Mouse (Mus musculus): Measurements from ENCODE around the gene Traf3ip2. TPM values are rescaled to one million over a fixed set of nuclear protein-coding genes. Genes with fewer than 3 reads are reported as not detected.

Gene Traf3ip2
- polyA plus RNA-seq, 1 experiment from 2014 or later, result 6.7 TPM

DNA sequence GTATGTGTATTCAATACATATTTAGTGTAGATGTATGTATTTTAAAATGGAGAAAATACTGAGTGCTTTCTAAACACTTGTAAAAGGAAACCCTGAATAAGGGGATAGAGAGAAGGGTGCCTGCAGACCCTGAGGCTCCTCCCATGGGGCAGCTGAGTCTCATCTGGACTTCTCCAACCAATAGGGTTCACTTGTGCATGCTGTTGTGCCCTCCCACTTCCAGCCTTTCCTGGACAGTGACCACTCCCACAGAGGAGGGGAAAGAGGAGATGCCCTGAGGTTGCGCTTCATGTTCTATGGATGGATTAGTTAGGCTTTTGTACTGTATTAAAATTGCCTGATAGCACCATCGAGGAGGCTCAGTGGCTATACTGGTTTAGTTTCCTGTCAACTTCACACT is 30.3 kb upstream of the Traf3ip2 start:
- Histone ChIP-seq H3K27ac (ENCODE audit: low read depth, low read length) (no peak overlapping the region), H3K27me3 (replicated peaks; ENCODE audit: control insufficient read depth, insufficient read depth, low read length) (no peaks in the 10 kb centered on the region), H3K4me3 (ENCODE audit: low read length) (no peak overlapping the region), H3K9me3 (ENCODE audit: control insufficient read depth, low read length) (no peaks in the 10 kb centered on the region), H3K4me1 (ENCODE audit: control insufficient read depth, insufficient read depth, low read depth, low read length) (peaks cover 7% of the 10 kb centered on the region), H3K36me3 (ENCODE audit: control insufficient read depth, insufficient read depth, low read length) (no peaks in the 10 kb centered on the region), H3K4me2 (ENCODE audit: low read length) (no peak overlapping the region), H3K9ac (ENCODE audit: low read depth, low read length) (no peak overlapping the region)
- 73% methylated on average over 2 of the region's 2 CpGs for WGBS
- no peak for ATAC-seq

DNA sequence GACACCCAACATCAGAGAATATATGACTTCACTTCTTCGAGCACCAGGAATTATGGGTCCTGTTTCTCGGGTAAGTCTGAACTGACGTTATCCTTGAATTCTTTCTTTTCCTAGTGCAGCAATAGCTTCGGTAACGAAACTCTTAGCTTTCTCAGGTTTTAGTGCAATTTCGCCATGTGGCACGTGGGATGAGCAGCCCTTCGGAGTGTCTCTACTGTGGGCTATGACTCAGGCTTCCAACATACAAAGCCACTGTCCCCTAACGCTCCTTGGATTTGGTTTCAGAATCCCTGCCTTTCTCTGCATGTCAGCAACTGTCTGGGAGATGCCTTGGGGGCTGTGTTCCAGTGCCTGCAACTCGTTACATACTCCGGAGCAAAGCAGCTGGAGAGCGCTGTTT is 29.0 kb upstream of the Traf3ip2 start:
- H3K27ac ChIP-seq (ENCODE audit: low read depth, low read length), result no peak overlapping the region
- H3K9ac ChIP-seq (ENCODE audit: low read depth, low read length), result no peak overlapping the region
- no peak overlapping the region for H3K4me2 ChIP-seq (ENCODE audit: low read length)
- H3K27me3 ChIP-seq (replicated peaks; ENCODE audit: control insufficient read depth, insufficient read depth, low read length), result no peaks in the 10 kb centered on the region
- 80% methylated on average over 12 of the region's 12 CpGs for WGBS
- peaks cover 20% of the 10 kb centered on the region for H3K4me1 ChIP-seq (ENCODE audit: control insufficient read depth, insufficient read depth, low read depth, low read length)
- H3K9me3 ChIP-seq (ENCODE audit: control insufficient read depth, low read length), result no peaks in the 10 kb centered on the region
- no peak for ATAC-seq
- no peaks in the 10 kb centered on the region for H3K36me3 ChIP-seq (ENCODE audit: control insufficient read depth, insufficient read depth, low read length)
- no peak overlapping the region for H3K4me3 ChIP-seq (ENCODE audit: low read length)

GRCm38 (mm10) chr10:39587290-39587925 is 25.3 kb upstream of the Traf3ip2 start:
- peak; percentile 55 for ATAC-seq
- WGBS, result 21% methylated on average over 5 of the region's 5 CpGs

GRCm38 (mm10) chr10:39587973-39588746 is 24.6 kb upstream of the Traf3ip2 start:
- WGBS, result 38% methylated on average over 8 of the region's 8 CpGs
- Histone ChIP-seq H3K27ac (ENCODE audit: low read depth, low read length) (peak overlapping the region; percentile 68), H3K4me3 (ENCODE audit: low read length) (no peak overlapping the region), H3K4me2 (ENCODE audit: low read length) (no peak overlapping the region), H3K9me3 (ENCODE audit: control insufficient read depth, low read length) (no peaks in the 10 kb centered on the region; the same call in 1 of the 2 replicates), H3K36me3 (ENCODE audit: control insufficient read depth, insufficient read depth, low read length) (no peaks in the 10 kb centered on the region), H3K9ac (ENCODE audit: low read depth, low read length) (peak overlapping the region; percentile 33; the same call in 1 of the 2 replicates), H3K4me1 (ENCODE audit: control insufficient read depth, insufficient read depth, low read depth, low read length) (peaks cover 21% of the 10 kb centered on the region), H3K27me3 (replicated peaks; ENCODE audit: control insufficient read depth, insufficient read depth, low read length) (no peaks in the 10 kb centered on the region)
- ATAC-seq, result peak; percentile 49

More at GRCm38 (mm10) chr10:39587290-39587925, 25.3 kb upstream of the Traf3ip2 start:
- Histone ChIP-seq H3K4me3 (ENCODE audit: low read length) (no peak overlapping the region), H3K4me2 (ENCODE audit: low read length) (no peak overlapping the region), H3K27ac (ENCODE audit: low read depth, low read length) (peak overlapping the region; percentile 68), H3K9ac (ENCODE audit: low read depth, low read length) (peak overlapping the region; percentile 29), H3K4me1 (ENCODE audit: control insufficient read depth, insufficient read depth, low read depth, low read length) (peaks cover 21% of the 10 kb centered on the region), H3K36me3 (ENCODE audit: control insufficient read depth, insufficient read depth, low read length) (no peaks in the 10 kb centered on the region), H3K27me3 (replicated peaks; ENCODE audit: control insufficient read depth, insufficient read depth, low read length) (no peaks in the 10 kb centered on the region), H3K9me3 (ENCODE audit: control insufficient read depth, low read length) (no peaks in the 10 kb centered on the region)

GRCm38 (mm10) chr10:39589765-39590546 is 22.8 kb upstream of the Traf3ip2 start:
- ATAC-seq, result no peak
- Histone ChIP-seq H3K27me3 (replicated peaks; ENCODE audit: control insufficient read depth, insufficient read depth, low read length) (no peaks in the 10 kb centered on the region), H3K9ac (ENCODE audit: low read depth, low read length) (no peak overlapping the region), H3K9me3 (ENCODE audit: control insufficient read depth, low read length) (no peaks in the 10 kb centered on the region; the same call in 1 of the 2 replicates), H3K27ac (ENCODE audit: low read depth, low read length) (no peak overlapping the region), H3K4me2 (ENCODE audit: low read length) (no peak overlapping the region), H3K4me1 (ENCODE audit: control insufficient read depth, insufficient read depth, low read depth, low read length) (peaks cover 21% of the 10 kb centered on the region), H3K4me3 (ENCODE audit: low read length) (no peak overlapping the region), H3K36me3 (ENCODE audit: control insufficient read depth, insufficient read depth, low read length) (no peaks in the 10 kb centered on the region)
- 81% methylated on average over 19 of the region's 19 CpGs for WGBS

DNA sequence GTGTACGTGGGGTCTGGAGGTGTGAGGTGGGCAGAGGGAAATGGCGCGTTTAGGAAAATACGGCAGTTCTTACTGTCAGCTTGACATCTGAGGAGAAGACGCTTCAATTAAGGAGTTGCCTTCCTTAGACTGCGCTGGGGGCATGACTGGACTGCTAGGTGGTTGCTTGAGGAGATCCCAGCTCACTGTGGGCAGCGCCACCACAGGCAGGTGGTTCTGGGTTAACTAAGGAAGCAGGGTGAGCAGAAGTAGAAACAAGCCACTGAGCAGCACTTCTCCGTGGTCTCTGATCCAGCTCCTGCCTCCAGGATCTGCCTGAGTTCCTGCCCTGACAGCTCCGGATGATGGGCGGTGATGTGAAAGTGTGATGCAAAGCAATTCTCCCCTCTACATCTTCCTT is 22.1 kb upstream of the Traf3ip2 start:
- Histone ChIP-seq H3K27ac (ENCODE audit: low read depth, low read length) (no peak overlapping the region), H3K4me3 (ENCODE audit: low read length) (no peak overlapping the region), H3K4me2 (ENCODE audit: low read length) (no peak overlapping the region), H3K9me3 (ENCODE audit: control insufficient read depth, low read length) (no peaks in the 10 kb centered on the region; the same call in 1 of the 2 replicates), H3K4me1 (ENCODE audit: control insufficient read depth, insufficient read depth, low read depth, low read length) (peaks cover 23% of the 10 kb centered on the region), H3K9ac (ENCODE audit: low read depth, low read length) (no peak overlapping the region), H3K27me3 (replicated peaks; ENCODE audit: control insufficient read depth, insufficient read depth, low read length) (no peaks in the 10 kb centered on the region), H3K36me3 (ENCODE audit: control insufficient read depth, insufficient read depth, low read length) (no peaks in the 10 kb centered on the region)
- ATAC-seq, result no peak
- 86% methylated on average over 10 of the region's 10 CpGs for WGBS

- Histone ChIP-seq H3K9me3 (ENCODE audit: control insufficient read depth, low read length) (no peaks in the 10 kb centered on the region; the same call in 1 of the 2 replicates), H3K27me3 (replicated peaks; ENCODE audit: control insufficient read depth, insufficient read depth, low read length) (no peaks in the 10 kb centered on the region), H3K4me3 (ENCODE audit: low read length) (no peak overlapping the region), H3K36me3 (ENCODE audit: control insufficient read depth, insufficient read depth, low read length) (no peaks in the 10 kb centered on the region), H3K4me2 (ENCODE audit: low read length) (no peak overlapping the region), H3K27ac (ENCODE audit: low read depth, low read length) (no peak overlapping the region), H3K4me1 (ENCODE audit: control insufficient read depth, insufficient read depth, low read depth, low read length) (peaks cover 29% of the 10 kb centered on the region), H3K9ac (ENCODE audit: low read depth, low read length) (no peak overlapping the region)
- no peak for ATAC-seq
- 61% methylated on average over 4 of the region's 4 CpGs for WGBS
These were observed 20.2 kb upstream of the Traf3ip2 start for GRCm38 (mm10) chr10:39592501-39592900.

- Histone ChIP-seq H3K4me2 (ENCODE audit: low read length) (no peak overlapping the region), H3K27me3 (replicated peaks; ENCODE audit: control insufficient read depth, insufficient read depth, low read length) (no peaks in the 10 kb centered on the region), H3K9ac (ENCODE audit: low read depth, low read length) (no peak overlapping the region), H3K27ac (ENCODE audit: low read depth, low read length) (no peak overlapping the region), H3K36me3 (ENCODE audit: control insufficient read depth, insufficient read depth, low read length) (no peaks in the 10 kb centered on the region), H3K4me1 (ENCODE audit: control insufficient read depth, insufficient read depth, low read depth, low read length) (peaks cover 20% of the 10 kb centered on the region), H3K4me3 (ENCODE audit: low read length) (no peak overlapping the region), H3K9me3 (ENCODE audit: control insufficient read depth, low read length) (no peaks in the 10 kb centered on the region; the same call in 1 of the 2 replicates)
- 57% methylated on average over 1 of the region's 1 CpGs for WGBS
- no peak for ATAC-seq
These were observed 18.0 kb upstream of the Traf3ip2 start for GRCm38 (mm10) chr10:39594716-39595115.

DNA sequence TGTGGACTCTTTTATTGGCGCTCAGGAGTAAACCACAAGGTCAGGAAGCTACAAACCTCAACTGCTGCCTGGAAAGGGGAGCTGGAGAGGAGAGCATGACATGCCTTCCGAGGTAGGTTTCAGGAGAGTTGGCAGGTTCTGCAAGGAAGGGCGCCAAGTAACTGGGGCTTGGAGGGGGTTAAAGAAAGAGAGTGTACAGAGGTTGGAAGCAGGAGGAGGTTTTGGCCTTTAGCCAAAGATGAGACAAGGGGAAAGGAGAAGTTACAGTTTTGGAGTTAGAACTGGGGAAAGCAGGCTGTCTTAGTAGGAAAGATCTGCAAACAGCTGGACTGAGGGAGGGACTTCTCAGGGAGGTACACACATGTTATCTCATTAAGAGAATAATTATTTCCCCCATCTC is 16.9 kb upstream of the Traf3ip2 start:
- Histone ChIP-seq H3K27me3 (replicated peaks; ENCODE audit: control insufficient read depth, insufficient read depth, low read length) (no peaks in the 10 kb centered on the region), H3K4me2 (ENCODE audit: low read length) (no peak overlapping the region), H3K36me3 (ENCODE audit: control insufficient read depth, insufficient read depth, low read length) (no peaks in the 10 kb centered on the region), H3K27ac (ENCODE audit: low read depth, low read length) (no peak overlapping the region), H3K9ac (ENCODE audit: low read depth, low read length) (no peak overlapping the region), H3K4me3 (ENCODE audit: low read length) (no peak overlapping the region), H3K4me1 (ENCODE audit: control insufficient read depth, insufficient read depth, low read depth, low read length) (peaks cover 20% of the 10 kb centered on the region), H3K9me3 (ENCODE audit: control insufficient read depth, low read length) (no peaks in the 10 kb centered on the region; the same call in 1 of the 2 replicates)
- ATAC-seq, result no peak
- WGBS, result 64% methylated on average over 3 of the region's 3 CpGs
